Mouse (Mus musculus) forebrain, embryonic 13.5 days (tissue): ENCODE measurements around the gene Nlrc3. TPM values are rescaled to one million over a fixed set of nuclear protein-coding genes. Genes with fewer than 3 reads are reported as not detected.
"Not testable (repeated sequence)": the region's sequence is repeated elsewhere in the genome, so short reads cannot be mapped to it uniquely, and the experiment has no call there.

Experiments
- ATAC-seq: fragments of 200-750 bp; cut with Nextera tagmentation; 2 replicates; pipeline ENCODE4 v1.8.0; 2017
- H3K27ac ChIP-seq: fragments of 300-500 bp; sonication (generic); 2 replicates; pipeline ENCODE4 v1.5.1; 2015; ENCODE audit warnings: inconsistent platforms, mild to moderate bottlenecking, moderate library complexity
- H3K27me3 ChIP-seq: fragments of 300-500 bp; sonication (generic); 2 replicates; pipeline ENCODE4 v1.6.1; 2015; ENCODE audit warnings: mild to moderate bottlenecking, inconsistent platforms
- H3K36me3 ChIP-seq: fragments of 300-500 bp; sonication (generic); 2 replicates; pipeline ENCODE4 v1.6.1; 2015; ENCODE audit warnings: mild to moderate bottlenecking, inconsistent platforms; ENCODE audit not compliant: poor library complexity, severe bottlenecking
- H3K4me1 ChIP-seq: fragments of 300-500 bp; sonication (generic); 2 replicates; pipeline ENCODE4 v1.6.1; 2015; ENCODE audit warnings: inconsistent platforms
- H3K4me2 ChIP-seq: fragments of 300-500 bp; sonication (generic); 2 replicates; pipeline ENCODE4 v1.6.1; 2015; ENCODE audit warnings: inconsistent platforms, mild to moderate bottlenecking, moderate library complexity
- H3K4me3 ChIP-seq: fragments of 300-500 bp; sonication (generic); 2 replicates; pipeline ENCODE4 v1.5.1; 2015; ENCODE audit warnings: mild to moderate bottlenecking, inconsistent platforms
- H3K9ac ChIP-seq: fragments of 300-500 bp; sonication (generic); 2 replicates; pipeline ENCODE4 v1.6.1; 2015; ENCODE audit warnings: mild to moderate bottlenecking, inconsistent platforms
- H3K9me3 ChIP-seq: fragments of 300-500 bp; sonication (generic); replicated peaks from 2 replicates; pipeline ENCODE4 v1.6.1; 2016; ENCODE audit warnings: inconsistent platforms
- WGBS: fragments of 180-500 bp; shearing (Covaris S2); methylation state at CpG from one replicate; pipeline ENCODE4 v1.1.7; 2015; 5-methylcytosine and 5-hydroxymethylcytosine counted together
- polyA plus RNA-seq: library from polyadenylated mRNA; unstranded; fragments of >200 nt; fragmentation: Nextera tagmentation; extraction: Ambion mirVana; gene quantifications from 2 replicates; pipeline ENCODE4 v1.2.1, GENCODE M21; 2015

Gene Nlrc3
- polyA plus RNA-seq, 1 experiment from 2014 or later: 0.81 TPM

DNA sequence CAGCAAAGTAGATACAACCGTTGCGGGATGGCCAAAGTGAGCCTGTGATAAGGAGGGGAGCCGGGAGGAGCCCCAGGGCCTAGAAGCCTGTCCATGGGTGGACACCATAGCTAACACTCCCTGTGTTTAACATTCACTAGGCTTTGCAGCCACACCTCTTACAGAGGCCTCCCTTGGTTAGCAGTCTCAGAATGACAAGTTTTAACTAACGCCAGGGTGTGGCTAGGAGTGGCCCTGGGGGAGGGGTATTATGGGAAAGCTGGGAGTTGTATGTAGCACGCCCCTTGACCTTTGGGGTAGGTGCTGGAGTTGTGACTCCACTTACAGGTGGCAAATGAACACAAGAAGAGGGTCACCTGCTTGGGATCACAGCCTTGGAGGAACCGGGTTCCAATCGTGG lies 774 bp downstream of the Nlrc3 start:
- Histone ChIP-seq H3K4me2 (no peak overlapping the region), H3K9ac (no peak overlapping the region), H3K4me3 (no peak overlapping the region), H3K4me1 (no peaks in the 10 kb centered on the region), H3K36me3 (peaks cover 34% of the 10 kb centered on the region), H3K9me3 (no peaks in the 10 kb centered on the region), H3K27ac (no peak overlapping the region), H3K27me3 (no peaks in the 10 kb centered on the region)
- no peak for ATAC-seq
- WGBS: 90% methylated on average over 7 of the region's 7 CpGs

DNA sequence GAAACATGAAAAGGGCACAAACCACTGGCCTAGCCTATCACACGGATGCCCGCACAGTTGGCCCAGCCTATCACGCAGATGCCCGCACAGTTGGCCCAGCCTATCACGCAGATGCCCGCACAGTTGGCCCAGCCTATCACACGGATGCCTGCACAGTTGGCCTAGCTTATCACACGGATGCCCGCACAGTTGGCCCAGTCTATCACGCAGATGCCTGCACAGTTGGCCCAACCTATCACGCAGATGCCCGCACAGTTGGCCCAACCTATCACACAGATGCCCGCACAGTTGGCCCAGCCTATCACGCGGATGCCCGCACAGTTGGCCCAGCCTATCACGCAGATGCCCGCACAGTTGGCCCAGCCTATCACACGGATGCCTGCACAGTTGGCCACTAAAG lies 2.0 kb downstream of the Nlrc3 start:
- 92% methylated on average over 19 of the region's 19 CpGs for WGBS
- not testable (repeated sequence) for ATAC-seq, H3K9ac ChIP-seq

DNA sequence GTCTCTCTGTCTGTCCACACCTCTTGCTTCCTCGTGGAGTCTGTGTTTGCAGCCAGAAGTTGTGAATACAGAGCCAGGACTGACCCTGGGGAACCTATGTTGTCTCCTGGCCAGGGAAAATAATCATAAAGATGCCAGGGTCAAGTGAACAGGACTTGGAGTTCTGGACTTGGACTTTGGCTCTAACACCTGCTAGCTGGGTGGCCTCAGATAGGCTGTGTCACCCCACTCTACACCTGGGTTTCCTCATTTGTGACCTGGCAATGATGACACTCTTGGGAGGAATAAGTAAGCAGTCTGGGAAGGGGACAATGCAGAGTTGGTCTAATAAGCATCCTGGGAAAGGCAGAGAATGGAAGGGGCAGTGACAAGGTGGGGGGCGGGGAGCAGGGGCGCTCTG lies 10.9 kb downstream of the Nlrc3 start:
- Histone ChIP-seq H3K9me3 (no peaks in the 10 kb centered on the region), H3K27me3 (no peaks in the 10 kb centered on the region), H3K4me1 (no peaks in the 10 kb centered on the region), H3K36me3 (no peaks in the 10 kb centered on the region), H3K27ac (no peak overlapping the region), H3K4me2 (no peak overlapping the region), H3K4me3 (no peak overlapping the region), H3K9ac (no peak overlapping the region)
- 79% methylated on average over 3 of the region's 3 CpGs for WGBS
- no peak for ATAC-seq

More for the DNA sequence above, 2.0 kb downstream of the Nlrc3 start:
- H3K27ac ChIP-seq, H3K4me2 ChIP-seq, H3K27me3 ChIP-seq, H3K4me3 ChIP-seq, H3K4me1 ChIP-seq, H3K9me3 ChIP-seq: not testable (repeated sequence)
- H3K36me3 ChIP-seq: peaks cover 22% of the 10 kb centered on the region

DNA sequence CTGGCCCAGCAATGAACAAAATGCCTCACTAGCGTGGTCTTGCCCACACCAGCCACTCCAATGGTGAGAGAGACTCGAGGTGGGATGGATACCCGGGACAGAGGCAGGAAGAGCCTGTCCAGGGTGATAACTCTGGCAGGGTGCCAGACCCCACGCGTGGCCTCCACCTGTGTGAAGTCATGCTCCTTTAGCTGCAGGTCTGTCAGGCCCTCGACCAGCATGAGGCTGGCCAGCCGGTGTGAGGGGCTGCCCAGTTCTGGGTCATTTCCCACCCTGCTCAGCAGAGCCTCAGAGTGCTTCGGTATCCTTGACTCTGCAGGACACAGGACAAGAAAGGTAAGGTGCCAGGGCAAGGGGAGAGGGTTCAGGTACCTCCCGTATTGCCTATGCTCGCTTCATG lies 11.4 kb downstream of the Nlrc3 start:
- Histone ChIP-seq H3K27ac (no peak overlapping the region), H3K4me3 (no peak overlapping the region), H3K4me1 (no peaks in the 10 kb centered on the region), H3K9ac (no peak overlapping the region), H3K9me3 (no peaks in the 10 kb centered on the region), H3K36me3 (no peaks in the 10 kb centered on the region), H3K27me3 (no peaks in the 10 kb centered on the region), H3K4me2 (no peak overlapping the region)
- WGBS: 86% methylated on average over 10 of the region's 10 CpGs
- ATAC-seq: no peak

DNA sequence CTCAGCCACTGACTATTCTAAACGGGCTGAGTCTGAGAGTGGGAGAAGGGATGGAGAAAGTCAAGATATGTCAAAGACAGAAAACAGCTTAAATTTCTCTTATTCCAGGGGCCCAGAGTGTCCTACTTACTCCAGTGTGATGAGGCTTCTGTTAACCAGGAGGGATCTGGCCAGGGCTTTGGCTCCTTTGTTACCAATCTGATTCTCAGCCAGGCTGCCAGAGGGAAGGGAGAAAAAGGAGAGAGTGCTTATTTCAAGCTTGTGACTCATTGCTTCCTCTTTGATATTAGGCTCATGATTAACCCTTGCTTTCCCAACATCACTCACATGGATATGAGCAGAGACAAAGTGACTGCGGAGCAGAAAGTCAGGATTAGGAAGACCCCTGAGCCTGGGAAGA lies 17.2 kb downstream of the Nlrc3 start:
- Histone ChIP-seq H3K27ac (no peak overlapping the region), H3K27me3 (no peaks in the 10 kb centered on the region), H3K36me3 (no peaks in the 10 kb centered on the region), H3K4me1 (no peaks in the 10 kb centered on the region), H3K4me2 (no peak overlapping the region), H3K9me3 (no peaks in the 10 kb centered on the region), H3K4me3 (no peak overlapping the region), H3K9ac (no peak overlapping the region)
- ATAC-seq: no peak
- WGBS: 74% methylated on average over 2 of the region's 2 CpGs

DNA sequence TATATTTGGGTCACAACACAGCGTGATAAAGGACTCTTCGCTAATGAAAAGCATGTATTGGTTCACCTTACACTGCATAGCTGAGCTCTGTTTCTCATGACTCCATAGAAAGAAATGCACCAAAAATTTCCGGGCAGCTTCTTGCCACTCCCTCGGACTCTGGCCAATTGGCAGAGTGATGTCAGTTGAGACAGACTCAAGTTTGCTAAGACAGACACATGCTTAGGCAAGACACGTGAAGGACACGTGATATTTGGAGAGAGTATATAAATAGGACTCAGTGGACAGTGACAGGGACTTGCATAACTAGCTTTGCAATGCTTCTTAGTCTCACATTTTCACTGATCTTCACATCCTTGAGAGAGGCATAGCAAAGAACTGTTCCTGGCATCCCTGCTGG lies 20.1 kb downstream of the Nlrc3 start:
- H3K27ac ChIP-seq: no peak overlapping the region
- H3K9me3 ChIP-seq: no peaks in the 10 kb centered on the region
- no peaks in the 10 kb centered on the region for H3K4me1 ChIP-seq
- no peaks in the 10 kb centered on the region for H3K27me3 ChIP-seq
- H3K4me3 ChIP-seq: no peak overlapping the region
- H3K36me3 ChIP-seq: no peaks in the 10 kb centered on the region
- no peak for ATAC-seq
- WGBS: 91% methylated on average over 6 of the region's 6 CpGs
- H3K9ac ChIP-seq: no peak overlapping the region
- no peak overlapping the region for H3K4me2 ChIP-seq

DNA sequence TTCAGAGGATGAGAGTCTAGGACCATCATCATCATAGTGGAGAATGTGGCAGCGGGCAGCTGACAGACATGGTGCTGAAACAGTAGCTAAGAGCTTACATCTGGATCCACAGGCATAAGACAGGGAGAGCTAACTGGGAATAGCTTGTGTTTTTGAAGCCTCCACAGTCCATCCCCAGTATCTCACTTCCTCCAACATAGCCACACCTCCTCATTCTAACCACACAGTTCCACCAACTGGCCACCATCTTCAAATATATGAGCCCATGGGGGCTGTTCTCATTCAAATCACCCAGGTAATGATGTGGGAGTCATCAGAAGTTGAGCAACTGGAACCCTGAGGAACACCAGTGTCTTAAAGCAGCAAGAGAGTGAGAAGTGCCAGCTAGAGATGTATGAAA lies 25.3 kb downstream of the Nlrc3 start:
- Histone ChIP-seq H3K4me2 (no peak overlapping the region), H3K9ac (no peak overlapping the region), H3K9me3 (no peaks in the 10 kb centered on the region), H3K36me3 (no peaks in the 10 kb centered on the region), H3K4me3 (no peak overlapping the region), H3K27me3 (no peaks in the 10 kb centered on the region), H3K4me1 (no peaks in the 10 kb centered on the region), H3K27ac (no peak overlapping the region)
- ATAC-seq: no peak
- WGBS: 82% methylated on average over 1 of the region's 1 CpGs

DNA sequence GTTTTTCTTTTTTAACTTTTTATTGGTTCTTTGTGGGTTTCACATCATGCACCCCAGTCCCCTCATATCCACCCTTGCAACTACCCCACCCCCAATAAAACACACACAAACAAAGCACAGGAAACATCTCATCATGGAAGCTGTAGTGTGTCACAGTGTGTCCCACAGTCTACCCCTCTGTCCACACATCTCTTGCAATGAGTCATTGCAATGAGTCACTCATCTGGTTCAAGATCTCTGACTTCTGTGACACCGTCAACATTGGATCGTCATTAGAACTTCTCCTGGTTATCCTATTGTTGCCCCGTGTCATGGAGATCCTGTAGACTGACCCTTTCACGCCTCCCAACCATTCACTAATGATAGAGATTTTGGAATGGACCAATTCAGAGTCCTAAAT lies 41.7 kb downstream of the Nlrc3 start:
- no peak for ATAC-seq
- Histone ChIP-seq H3K9me3 (no peaks in the 10 kb centered on the region), H3K4me1 (no peaks in the 10 kb centered on the region), H3K4me2 (no peak overlapping the region), H3K27me3 (no peaks in the 10 kb centered on the region), H3K9ac (no peak overlapping the region), H3K36me3 (peaks cover 84% of the 10 kb centered on the region), H3K4me3 (no peak overlapping the region), H3K27ac (no peak overlapping the region)
- 90% methylated on average over 4 of the region's 4 CpGs for whole genome bisulfite sequencing

DNA sequence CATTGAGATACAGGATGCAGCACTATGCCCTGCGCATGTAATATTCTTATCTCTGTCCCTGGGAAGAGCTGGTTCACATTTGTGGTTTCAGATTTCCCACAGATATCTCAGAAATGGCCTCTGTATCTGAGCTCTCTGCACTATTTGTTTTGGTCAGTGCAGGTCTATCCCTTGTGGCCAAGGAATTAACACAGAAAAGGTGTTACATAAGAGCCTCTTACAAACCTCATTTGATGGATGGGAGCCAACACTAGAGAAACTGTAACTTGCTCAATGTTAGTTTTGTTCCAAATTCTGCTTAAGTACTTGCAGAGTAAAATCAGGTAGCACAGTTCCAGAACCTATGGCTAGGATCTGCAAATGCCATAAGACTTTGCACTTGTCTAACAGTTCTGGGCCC lies 42.3 kb downstream of the Nlrc3 start:
- Histone ChIP-seq H3K4me3 (no peak overlapping the region), H3K27ac (no peak overlapping the region), H3K9me3 (no peaks in the 10 kb centered on the region), H3K4me1 (no peaks in the 10 kb centered on the region), H3K27me3 (no peaks in the 10 kb centered on the region), H3K4me2 (no peak overlapping the region), H3K9ac (no peak overlapping the region), H3K36me3 (peaks cover 86% of the 10 kb centered on the region)
- ATAC-seq: no peak
- 95% methylated on average over 1 of the region's 1 CpGs for WGBS

DNA sequence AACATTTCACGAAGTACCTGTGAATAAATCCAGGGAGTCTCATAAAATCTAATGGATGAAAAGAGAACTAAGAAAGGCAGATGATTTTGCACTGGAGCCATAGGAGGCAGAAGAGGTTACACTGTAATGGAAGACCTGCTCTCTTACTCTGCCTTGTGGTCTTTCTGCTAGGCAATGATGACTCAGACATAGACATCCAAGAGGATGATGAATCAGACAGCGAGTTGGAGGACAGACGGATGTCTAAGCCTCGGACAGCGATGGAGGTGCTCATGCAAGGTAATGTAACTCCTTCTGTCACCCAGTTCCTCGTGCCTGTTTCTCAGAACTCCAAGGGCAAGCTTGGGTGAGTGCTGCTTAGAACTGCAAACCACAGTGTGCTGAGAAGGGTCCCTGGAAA lies 42.9 kb downstream of the Nlrc3 start:
- Histone ChIP-seq H3K9me3 (no peaks in the 10 kb centered on the region), H3K36me3 (peaks cover 85% of the 10 kb centered on the region), H3K27ac (no peak overlapping the region), H3K9ac (no peak overlapping the region), H3K4me2 (no peak overlapping the region), H3K27me3 (no peaks in the 10 kb centered on the region), H3K4me1 (no peaks in the 10 kb centered on the region), H3K4me3 (no peak overlapping the region)
- no peak for ATAC-seq
- WGBS: 91% methylated on average over 6 of the region's 6 CpGs

DNA sequence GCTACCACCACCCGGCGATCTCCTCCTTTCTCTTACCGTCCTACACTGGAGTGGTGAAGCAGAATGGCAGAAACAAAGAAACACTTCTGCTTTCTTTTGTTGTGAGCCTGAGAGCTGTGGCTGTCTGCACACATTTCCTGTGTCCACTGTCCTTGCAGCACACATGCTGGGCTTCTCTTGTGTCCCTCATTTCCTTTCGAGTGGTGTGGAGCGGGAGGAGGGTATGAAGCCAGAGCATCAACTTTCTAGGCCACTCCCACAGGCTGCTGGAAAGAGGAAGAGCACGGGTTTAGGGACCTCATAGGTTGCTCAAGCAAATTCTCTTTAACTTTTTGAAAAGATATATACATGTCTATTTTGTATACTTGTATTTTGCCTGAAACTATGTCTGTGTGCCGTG lies 47.3 kb downstream of the Nlrc3 start:
- Histone ChIP-seq H3K36me3 (peaks cover 79% of the 10 kb centered on the region), H3K9me3 (no peaks in the 10 kb centered on the region), H3K27me3 (no peaks in the 10 kb centered on the region), H3K27ac (no peak overlapping the region), H3K9ac (no peak overlapping the region), H3K4me2 (no peak overlapping the region), H3K4me1 (no peaks in the 10 kb centered on the region), H3K4me3 (no peak overlapping the region)
- 74% methylated on average over 7 of the region's 7 CpGs for WGBS
- ATAC-seq: no peak

DNA sequence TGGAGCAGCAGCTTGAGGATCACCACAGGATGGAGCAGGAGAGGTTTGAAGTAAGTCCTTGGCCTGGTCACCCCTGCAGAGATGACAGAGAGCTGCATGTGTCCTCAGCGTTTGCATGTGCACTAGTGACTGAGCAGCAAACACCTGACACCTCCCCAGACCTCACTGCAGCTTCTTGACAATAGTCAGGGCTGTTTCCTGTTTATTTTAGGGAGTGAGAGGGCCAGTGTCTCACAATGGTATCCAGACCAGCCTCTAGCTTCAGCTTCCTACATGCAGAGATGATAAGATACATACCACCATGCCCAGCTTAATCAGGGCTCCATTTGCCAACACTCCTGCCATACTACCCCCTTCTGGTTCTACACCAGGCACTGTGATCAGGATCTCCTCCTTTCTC lies 47.9 kb downstream of the Nlrc3 start:
- no peak overlapping the region for H3K9ac ChIP-seq
- H3K36me3 ChIP-seq: peaks cover 79% of the 10 kb centered on the region
- WGBS: 89% methylated on average over 1 of the region's 1 CpGs
- no peak overlapping the region for H3K27ac ChIP-seq
- H3K27me3 ChIP-seq: no peaks in the 10 kb centered on the region
- H3K4me2 ChIP-seq: no peak overlapping the region
- H3K9me3 ChIP-seq: no peaks in the 10 kb centered on the region
- no peak overlapping the region for H3K4me3 ChIP-seq
- H3K4me1 ChIP-seq: no peaks in the 10 kb centered on the region
- ATAC-seq: no peak

DNA sequence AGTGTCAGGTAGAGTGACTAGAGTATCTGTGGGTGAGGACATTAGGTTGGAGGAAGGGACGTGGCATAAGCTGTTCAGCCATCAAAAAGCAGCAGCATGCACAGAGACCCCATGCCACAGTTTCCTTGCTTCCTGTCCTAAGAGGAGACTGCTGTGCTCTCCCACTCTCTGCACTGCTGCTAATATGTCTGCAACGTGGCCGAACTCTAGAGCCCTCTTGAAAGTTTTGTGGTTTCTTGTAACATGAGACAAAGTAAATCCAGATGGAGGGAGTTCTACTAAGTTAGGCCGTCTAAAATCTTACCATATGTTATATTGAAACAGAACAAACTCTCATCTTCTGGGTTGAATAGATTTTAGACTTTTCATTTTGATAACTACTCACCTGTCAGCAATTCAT lies 52.5 kb downstream of the Nlrc3 start:
- H3K9ac ChIP-seq: no peak overlapping the region
- H3K4me1 ChIP-seq: no peaks in the 10 kb centered on the region
- H3K4me2 ChIP-seq: no peak overlapping the region
- H3K27ac ChIP-seq: no peak overlapping the region
- no peaks in the 10 kb centered on the region for H3K27me3 ChIP-seq
- H3K4me3 ChIP-seq: no peak overlapping the region
- WGBS: 92% methylated on average over 4 of the region's 4 CpGs
- peaks cover 82% of the 10 kb centered on the region for H3K36me3 ChIP-seq
- ATAC-seq: no peak
- H3K9me3 ChIP-seq: no peaks in the 10 kb centered on the region
